Mouse (Mus musculus): ENCODE results near the gene Adamts20.

Gene Adamts20

GRCm38 (mm10) chr15:94252962-94253712, 212.1 kb downstream of the Adamts20 start:
- DNase-seq (ENCODE audit: low spot score in 2 of 2): no peak

GRCm38 (mm10) chr15:94249766-94250165, 215.5 kb downstream of the Adamts20 start:
- no peak for DNase-seq (ENCODE audit: low spot score in 2 of 2)

- DNase-seq (ENCODE audit: low spot score in 2 of 2): no peak
These were observed 216.8 kb downstream of the Adamts20 start for GRCm38 (mm10) chr15:94248386-94248785.

- no peak for DNase-seq (ENCODE audit: low spot score in 2 of 2)
These were observed 218.5 kb downstream of the Adamts20 start for GRCm38 (mm10) chr15:94246669-94247068.

- no peak for DNase-seq (ENCODE audit: low spot score in 2 of 2)
These were observed 220.9 kb downstream of the Adamts20 start for GRCm38 (mm10) chr15:94244336-94244735.

- DNase-seq (ENCODE audit: low spot score in 2 of 2): no peak
These were observed 223.1 kb downstream of the Adamts20 start for GRCm38 (mm10) chr15:94242133-94242532.

- DNase-seq (ENCODE audit: low spot score in 2 of 2): no peak
These were observed 225.6 kb downstream of the Adamts20 start for GRCm38 (mm10) chr15:94239637-94240036.

- DNase-seq (ENCODE audit: low spot score in 2 of 2): no peak
These were observed 226.1 kb downstream of the Adamts20 start for GRCm38 (mm10) chr15:94239127-94239526.

GRCm38 (mm10) chr15:94238058-94238876, 227.0 kb downstream of the Adamts20 start:
- no peak for DNase-seq (ENCODE audit: low spot score in 2 of 2)

GRCm38 (mm10) chr15:94236726-94237125, 228.5 kb downstream of the Adamts20 start:
- no peak for DNase-seq (ENCODE audit: low spot score in 2 of 2)

GRCm38 (mm10) chr15:94236121-94236520, 229.1 kb downstream of the Adamts20 start:
- DNase-seq (ENCODE audit: low spot score in 2 of 2): no peak

GRCm38 (mm10) chr15:94235190-94235589, 230.0 kb downstream of the Adamts20 start:
- DNase-seq (ENCODE audit: low spot score in 2 of 2): no peak

GRCm38 (mm10) chr15:94231246-94231645, 234.0 kb downstream of the Adamts20 start:
- no peak for DNase-seq (ENCODE audit: low spot score in 2 of 2)

- DNase-seq (ENCODE audit: low spot score in 2 of 2): no peak
These were observed 237.8 kb downstream of the Adamts20 start for GRCm38 (mm10) chr15:94227388-94227787.

- DNase-seq (ENCODE audit: low spot score in 2 of 2): no peak
These were observed 242.1 kb downstream of the Adamts20 start for GRCm38 (mm10) chr15:94223101-94223500.

- no peak for DNase-seq (ENCODE audit: low spot score in 2 of 2)
These were observed 244.5 kb downstream of the Adamts20 start for GRCm38 (mm10) chr15:94220686-94221085.

Measured in spleen, postnatal 14 days (tissue).